Mouse (Mus musculus) spleen, adult 2 months (tissue): ENCODE measurements around the gene Trim8.

Experiments
- CTCF ChIP-seq: fragments of 200-500 bp; IDR thresholded peaks from 2 replicates; pipeline ENCODE4 v1.5.1; 2011; ENCODE audit warnings: mild to moderate bottlenecking, inconsistent platforms; ENCODE audit not compliant: insufficient read depth, insufficient read length, insufficient replicate concordance; ENCODE audit errors: extremely low read depth
- POLR2A ChIP-seq: fragments of 200-500 bp; IDR thresholded peaks from 2 replicates; pipeline ENCODE4 v1.6.1; 2011; ENCODE audit warnings: low read depth, low read length, inconsistent platforms

GRCm38 (mm10) chr19:46511263-46511662 lies 9.8 kb downstream of the Trim8 start:
- TF ChIP-seq CTCF (no peak), POLR2A (no peak)
